Mouse (Mus musculus): ENCODE measurements at regions not wholly inside any gene's neighbourhood (a gene's known extent, or its start where the extent isn't known, plus 50 kb on each side); places are given as distances from the start of the nearest gene placed in this dataset.
A peak's percentile ranks its signal among the peaks of the same experiment; 100 is the strongest.

DNA sequence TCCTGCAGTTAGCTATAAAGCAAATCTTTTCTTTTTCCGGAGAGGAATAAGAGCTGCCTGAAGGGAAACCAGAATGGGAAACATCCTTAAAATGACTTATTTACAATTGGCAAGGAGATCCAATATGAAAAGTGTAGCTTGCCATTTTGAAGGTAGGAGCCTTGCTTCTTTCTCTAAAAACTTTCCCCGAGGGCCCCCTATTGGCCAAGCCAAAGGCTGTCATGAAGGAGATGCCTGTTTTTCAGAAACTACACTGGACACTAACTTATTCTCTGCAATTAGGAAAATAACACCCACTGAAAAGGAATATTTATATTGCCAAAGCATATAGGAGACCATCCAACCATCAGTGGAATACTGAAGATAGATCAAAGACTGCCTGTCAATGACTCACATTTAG is 312.8 kb upstream of the Thrb start:
- no peak for DNase-seq (ENCODE audit: low spot score in 2 of 2)

DNA sequence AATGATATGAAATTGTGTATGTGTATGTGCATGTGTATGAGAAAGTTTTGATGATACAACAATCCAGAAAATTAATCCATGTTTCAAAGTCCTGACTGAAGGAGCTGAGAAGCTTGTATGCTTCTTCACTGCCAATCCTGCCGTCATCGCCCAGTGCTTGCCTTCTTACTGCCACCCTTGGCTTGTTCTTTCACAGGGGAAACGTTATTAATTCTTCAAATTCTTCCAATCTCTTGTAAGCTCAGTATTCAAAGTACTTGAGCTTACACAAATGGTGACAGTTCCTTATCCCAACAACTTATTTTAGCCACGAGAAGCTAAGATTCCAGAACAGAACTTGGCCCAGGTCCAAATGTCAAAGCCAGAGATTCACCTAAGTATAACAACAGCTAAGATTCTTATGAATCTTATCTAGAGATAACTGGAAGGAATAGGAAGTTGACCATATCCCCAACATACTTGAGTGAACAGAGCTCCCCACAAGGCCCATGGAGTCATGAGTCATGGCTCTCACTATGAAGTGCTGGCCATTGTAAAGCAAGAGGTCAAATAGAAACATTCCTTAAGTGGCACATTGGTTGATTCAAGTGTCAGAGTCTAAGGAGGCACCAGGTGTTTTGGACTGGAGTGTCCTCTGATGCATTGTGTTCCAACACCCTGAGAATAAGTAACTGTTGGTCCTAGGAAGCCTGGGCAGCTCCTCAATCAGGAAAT is 307.6 kb upstream of the Thrb start:
- DNase-seq (ENCODE audit: low spot score in 2 of 2) = no peak

DNA sequence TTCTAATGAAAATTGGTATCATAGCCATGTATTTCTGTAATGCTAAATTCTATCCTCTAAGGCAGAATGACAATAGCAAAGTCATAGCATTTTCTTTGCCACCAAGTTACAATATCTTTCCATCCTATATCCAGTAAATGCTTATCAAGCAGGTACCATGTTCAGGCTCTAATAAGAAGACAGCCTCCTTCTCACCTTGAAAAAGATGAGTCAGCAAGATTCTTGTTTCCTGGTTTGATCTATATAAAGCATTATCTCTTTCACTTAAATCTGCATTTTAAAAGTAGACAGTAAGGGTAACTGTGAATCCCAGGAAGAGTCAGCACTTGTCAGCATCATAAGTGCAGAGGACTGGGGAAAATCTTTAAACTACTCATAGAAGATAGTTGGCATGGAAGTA is 298.2 kb upstream of the Thrb start:
- DNase-seq (ENCODE audit: low spot score in 2 of 2) = no peak

DNA sequence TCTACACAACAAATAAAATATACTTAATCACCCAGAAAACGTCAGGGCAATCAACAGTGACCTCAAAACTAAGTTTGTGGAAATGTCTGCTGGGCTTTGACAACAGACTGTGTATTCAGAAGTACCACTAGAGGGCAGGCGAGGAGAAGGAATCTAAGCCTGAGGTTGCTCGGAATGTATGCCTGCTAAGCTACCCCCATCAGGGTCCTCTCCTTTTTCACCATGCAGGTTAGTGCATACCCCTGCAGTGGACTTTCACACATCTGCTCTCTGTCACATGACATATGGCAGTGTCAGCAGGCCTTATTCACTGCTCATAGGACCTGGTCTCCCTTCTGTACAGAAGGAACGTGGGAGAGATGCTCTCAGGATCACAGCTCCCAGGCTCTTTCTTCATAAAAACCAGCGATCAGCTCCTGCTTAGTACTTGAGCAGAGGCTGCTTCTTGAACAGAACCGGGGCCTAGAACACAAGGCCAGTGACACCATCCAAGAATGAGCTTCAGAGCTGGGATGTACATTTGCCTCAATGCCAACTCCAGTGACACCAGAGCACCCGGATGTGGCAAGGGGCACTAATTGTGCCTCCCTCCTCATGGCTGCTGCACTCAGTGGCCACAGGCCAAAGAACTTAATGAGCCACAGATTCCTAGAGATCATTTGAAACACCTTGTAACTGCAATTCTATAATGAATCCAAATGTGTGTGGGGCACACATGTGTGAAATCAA is 257.1 kb upstream of the Thrb start:
- DNase-seq (ENCODE audit: low spot score in 2 of 2) = peak; percentile 15 to 27

DNA sequence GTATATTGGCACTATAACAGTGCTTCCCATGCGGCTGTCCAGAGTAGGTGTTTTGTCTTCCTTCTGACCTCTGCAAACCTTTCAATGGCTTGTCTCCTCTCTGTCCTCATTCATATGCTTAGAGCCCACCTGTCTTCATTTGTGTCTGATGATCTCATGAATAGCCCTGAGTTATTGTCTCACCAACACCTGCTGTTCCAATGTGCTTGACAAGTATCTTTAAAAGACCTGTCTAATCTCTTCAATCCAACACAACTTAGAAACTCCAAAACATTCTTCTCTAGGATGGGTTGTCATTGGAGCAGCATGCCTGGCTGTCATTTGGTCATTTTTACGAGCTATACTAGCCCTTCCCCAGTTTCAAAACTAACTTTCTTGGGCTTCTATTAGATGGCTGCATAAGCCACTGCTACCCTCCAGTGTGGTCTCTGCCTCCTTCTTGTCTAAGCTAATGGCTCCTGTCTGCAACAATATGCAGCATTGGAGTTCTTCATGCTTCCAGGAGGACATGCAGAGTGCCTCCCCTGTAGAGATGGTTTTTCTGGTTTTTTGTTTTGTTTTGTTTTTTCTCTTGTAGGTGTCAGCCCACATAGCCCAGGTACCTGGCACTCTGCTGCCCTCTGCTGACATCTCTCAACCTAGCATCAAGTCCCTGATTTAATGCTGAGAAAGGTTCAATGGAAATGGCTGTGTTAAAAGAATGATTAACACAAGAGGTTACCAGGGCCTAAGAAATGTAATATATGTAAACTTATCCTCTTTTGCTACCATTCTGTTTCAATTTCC is 254.3 kb upstream of the Thrb start:
- DNase-seq (ENCODE audit: low spot score in 2 of 2) = peak; percentile 20 to 21

DNA sequence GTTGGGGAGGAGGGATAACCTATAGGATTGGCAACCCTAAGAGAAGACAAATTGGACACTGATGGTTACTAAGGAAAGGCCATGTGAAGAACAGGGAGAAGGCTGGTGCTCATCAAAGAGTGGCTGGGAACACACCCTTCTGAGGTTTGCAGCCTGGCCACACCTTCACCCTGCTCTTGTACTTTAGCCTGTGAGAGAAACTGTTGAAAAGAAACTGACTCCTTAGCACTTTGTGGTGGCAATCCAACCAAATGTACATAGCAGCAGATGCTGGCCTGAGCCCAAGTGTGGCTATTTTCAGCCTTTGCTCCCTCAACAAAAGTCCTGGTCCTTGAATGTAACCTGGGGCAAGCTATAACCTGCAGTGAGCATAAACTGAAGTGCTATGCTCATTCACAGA is 253.2 kb upstream of the Thrb start:
- no peak for DNase-seq (ENCODE audit: low spot score in 2 of 2)

DNA sequence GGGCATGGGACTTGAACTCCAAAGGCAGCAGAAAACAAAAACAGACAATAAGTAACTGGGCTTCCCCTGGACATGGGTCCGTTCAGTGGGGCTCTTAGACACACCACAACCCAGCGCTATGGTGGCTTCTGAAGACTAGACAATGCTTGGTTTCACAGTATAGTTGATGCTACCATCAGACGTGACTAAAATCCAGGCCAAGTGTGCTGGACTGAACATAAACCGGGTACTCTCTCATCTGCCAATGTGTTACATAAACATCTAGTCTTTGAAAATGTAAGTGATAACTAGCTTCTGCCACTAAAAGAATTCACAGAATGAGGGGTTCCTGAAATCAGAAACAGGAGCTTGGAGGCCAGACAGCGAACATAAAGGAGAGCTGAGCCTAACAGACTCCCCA is 251.7 kb upstream of the Thrb start:
- no peak for DNase-seq (ENCODE audit: low spot score in 2 of 2)

DNA sequence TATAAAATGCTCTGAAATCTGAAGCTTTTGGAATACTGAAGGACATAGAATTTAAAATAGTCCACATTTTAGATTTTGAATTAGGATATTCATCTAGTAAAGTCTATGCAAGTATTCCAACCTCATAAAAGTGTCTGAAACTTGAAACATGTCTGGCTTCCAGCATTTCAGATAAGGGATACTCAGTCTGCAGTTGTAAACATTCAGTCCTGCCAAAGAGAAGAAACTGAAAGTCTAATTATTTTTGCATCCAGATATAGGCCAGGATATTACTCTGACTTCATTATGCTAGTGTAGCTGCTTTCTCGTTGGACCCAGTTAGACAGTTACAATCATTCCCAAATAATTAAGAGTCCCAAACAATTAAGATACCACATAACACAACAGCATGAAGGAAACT is 251.2 kb upstream of the Thrb start:
- no peak for DNase-seq (ENCODE audit: low spot score in 2 of 2)

DNA sequence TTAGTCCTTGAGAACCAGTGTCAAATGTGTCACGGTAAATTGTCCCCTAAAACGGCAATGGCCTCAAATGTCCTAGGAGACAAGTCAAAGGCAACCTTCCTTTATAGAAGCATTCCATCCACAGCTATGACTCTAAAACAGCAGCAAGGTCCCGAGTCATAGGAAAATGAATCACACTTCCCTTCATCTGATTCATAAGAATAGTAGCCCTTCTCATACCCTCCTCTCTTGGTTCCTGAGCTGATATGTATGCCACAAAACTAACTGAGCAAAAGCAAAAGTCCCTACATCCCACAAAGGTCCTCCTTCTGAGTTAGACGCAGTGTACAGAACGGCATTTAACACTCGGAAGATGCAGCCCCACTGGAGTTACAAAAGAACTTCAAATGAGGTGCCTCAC is 250.6 kb upstream of the Thrb start:
- DNase-seq (ENCODE audit: low spot score in 2 of 2) = no peak

DNA sequence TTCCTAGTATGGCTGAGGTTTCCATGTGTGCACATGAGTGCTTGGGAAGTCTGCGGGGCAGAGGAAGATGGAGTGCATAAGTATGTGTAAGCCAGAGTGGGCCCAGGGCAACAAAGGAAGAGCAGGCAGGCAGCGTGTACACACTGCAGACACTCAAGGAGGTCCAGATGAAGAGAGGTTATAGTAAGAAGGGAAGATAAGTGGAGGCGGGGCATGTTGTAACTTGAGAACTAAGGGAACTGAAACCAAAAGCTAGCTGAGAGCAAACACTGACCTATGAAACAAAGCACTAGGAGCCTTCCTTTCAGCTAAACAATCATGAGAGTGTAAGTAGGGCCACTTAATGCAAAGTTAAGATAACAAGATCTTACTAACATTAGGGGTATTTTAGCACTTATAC is 249.3 kb upstream of the Thrb start:
- peak; percentile 53 to 67 for DNase-seq (ENCODE audit: low spot score in 2 of 2)

DNA sequence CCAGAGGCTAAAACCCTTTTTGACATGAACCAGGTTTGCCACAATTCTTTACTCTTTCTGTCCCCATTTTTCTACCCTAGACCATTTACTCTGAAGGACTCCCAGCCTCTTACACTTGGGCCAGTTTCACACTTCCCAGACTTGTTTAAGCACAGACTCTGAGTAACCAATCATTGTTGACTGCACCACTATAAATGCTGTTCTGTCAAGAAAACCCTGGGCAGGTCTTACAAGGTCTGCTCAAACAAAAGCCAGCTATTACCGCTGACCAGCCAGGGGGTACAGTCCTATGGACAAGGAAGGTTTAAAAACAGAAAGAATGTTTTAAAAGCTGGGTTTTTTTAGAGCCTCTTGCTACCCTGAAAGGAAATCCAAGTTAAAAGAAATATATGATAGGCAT is 248.8 kb upstream of the Thrb start:
- DNase-seq (ENCODE audit: low spot score in 2 of 2) = no peak

DNA sequence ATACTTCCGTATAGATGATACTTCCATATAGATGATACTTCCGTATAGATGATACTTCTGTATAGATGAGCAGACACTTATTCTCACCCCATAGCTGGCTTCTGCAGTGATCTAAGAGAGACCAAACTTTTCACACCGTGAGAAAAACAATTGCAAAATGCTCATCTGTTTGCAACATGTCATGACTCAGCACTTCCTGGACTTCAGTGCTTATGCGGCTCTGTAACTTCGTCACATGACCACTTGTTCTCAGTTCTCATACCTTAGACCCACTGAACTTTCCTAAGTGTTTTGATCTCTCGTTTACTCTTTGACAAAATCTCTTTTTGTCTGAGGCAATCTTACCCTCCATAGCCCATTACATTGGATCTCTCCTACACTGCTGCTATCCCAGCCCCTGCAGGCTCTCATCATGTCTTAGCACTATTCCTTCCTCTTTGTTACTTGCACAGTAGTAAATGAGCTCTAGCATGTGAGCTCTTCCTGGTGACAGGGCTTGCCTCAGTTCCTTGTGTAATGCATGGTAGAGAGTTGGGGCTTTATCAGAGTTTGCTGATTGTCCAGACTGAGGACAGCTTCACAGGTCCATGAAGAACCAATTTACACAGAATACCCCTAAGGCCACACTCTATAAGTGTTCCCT is 245.7 kb upstream of the Thrb start:
- DNase-seq (ENCODE audit: low spot score in 2 of 2) = peak in 1 of 2 experiments; percentile 9

DNA sequence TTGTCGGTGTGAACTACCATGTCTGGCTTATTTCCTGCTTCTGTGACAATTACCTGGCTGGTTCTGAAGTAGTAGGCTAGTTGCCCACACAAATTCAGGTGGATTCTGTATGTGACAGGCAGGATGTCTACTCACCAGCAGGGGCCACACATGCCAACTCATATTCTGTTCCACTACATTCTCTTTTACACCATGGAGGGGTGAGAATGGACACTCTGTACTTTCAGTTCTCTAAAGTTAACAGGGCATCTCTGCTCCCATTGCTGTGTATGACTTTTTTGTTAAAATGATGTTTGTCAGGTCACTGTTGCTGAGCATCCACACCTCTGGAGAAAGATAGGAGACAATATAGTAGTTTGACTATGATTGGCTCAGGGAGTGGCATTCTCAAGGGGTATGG is 232.3 kb upstream of the Thrb start:
- no peak for DNase-seq (ENCODE audit: low spot score in 2 of 2)

DNA sequence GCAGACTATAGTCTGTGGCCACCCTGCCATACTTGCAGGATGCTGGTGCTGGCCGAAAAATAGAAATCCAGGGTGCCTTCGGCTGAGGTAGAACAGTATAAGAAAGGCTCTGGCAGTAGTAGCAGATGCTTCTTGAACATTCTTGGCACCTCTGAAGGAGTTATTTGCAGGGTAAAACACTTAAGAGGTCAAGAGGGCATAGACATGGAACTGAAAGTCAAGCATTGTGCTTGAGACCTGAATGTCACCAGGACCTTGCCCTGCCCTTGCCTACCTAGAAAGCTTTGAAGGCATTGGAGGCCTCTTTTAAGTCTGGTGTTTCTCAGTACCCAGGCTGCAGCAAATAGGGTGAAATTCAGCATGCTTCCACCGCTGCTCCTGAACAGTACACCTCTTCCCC is 230.9 kb upstream of the Thrb start:
- no peak for DNase-seq (ENCODE audit: low spot score in 2 of 2)

DNA sequence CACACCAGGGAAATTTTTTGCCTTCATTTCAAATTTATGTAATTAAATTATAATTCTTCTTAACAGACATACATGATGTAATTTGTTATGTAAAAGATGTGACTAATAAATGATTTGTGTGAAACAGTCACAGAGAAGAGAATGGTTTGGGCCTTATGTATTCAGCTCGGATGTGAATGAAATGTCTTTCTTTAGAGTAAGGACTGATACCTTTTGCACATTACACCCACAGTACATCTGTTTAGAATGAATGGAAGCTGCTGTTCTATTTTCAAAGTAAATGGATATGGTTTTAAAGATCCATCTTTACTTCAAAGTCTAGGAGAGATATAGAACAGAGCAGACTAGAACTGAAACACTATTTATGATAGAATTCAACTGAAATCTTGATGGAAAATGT is 226.7 kb upstream of the Thrb start:
- DNase-seq (ENCODE audit: low spot score in 2 of 2) = no peak

DNA sequence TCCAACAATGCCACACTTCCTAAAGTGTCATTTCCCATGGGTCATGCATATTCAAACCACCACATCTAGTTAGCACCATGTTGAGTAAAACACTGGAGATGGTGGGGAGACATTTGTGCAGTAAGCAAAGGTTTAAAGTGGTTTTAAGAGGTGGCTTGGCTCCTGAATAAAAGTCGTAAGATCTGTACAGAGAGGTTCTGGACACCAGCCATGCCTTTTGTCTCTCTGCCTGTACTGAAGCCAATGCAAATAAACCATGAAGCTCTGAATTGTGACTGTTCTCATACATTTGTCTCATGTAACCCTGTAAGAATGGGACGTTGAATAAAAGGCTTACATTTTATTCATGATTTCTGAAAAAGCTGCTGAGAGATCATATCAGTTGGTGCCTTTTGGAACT is 202.1 kb upstream of the Thrb start:
- no peak for DNase-seq (ENCODE audit: low spot score in 2 of 2)

DNA sequence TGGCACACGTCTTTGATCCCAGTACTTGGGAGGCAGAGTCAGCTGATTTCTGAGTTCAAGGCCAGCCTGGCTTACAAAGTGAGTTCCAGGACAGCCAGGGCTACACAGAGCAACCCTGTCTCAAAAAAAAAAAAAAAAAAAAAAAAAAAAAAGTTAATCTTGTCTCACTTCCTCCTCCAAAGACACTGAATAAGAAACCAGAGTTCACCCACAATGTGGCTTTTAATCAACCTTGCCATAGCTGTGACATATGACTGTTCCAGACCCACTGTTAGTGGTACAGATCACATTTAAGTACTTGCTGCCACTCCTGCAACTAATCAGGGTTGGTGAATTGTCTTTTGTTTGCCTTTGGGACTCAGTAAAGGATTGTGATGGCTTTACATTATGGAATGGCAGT is 181.1 kb upstream of the Thrb start:
- no peak for DNase-seq (ENCODE audit: low spot score in 2 of 2)

DNA sequence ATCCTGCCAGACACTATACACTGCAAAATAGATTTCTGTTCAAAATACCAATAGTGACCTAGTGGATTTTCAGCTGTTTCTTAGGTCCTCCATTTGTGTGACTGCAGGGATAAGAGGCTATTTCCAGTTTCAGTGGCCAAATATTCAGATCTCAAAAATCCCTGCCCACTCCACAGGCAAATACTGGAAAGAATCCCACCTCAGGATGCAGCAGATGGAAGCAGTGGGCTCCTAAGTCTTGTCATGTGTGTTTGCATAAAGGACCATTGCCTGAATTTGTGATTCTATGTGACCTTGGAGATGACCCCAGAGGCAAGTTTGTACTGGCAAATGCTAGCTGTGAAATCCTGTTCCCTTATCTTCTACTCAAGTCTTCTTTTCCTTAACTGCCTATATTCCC is 175.2 kb upstream of the Thrb start:
- no peak for DNase-seq (ENCODE audit: low spot score in 2 of 2)

DNA sequence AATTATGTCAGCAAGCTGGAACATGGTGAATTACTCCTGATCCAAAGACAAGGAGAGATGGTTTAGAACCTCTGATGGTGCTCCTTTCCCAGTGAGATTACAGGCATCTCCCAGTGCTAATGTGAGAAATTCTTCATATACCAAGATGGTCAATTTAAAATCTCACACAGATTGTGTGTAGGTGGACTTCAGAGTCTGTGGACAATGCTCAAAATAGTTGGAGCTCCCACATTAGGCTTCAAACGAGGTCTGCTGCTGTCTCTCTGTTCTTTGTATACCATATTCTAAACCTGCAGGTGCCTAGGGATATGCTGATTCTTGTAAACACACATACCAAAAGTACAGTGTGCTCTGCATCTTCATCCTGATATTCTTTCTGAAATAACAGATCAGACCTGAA is 146.3 kb upstream of the Thrb start:
- no peak for DNase-seq (ENCODE audit: low spot score in 2 of 2)

DNA sequence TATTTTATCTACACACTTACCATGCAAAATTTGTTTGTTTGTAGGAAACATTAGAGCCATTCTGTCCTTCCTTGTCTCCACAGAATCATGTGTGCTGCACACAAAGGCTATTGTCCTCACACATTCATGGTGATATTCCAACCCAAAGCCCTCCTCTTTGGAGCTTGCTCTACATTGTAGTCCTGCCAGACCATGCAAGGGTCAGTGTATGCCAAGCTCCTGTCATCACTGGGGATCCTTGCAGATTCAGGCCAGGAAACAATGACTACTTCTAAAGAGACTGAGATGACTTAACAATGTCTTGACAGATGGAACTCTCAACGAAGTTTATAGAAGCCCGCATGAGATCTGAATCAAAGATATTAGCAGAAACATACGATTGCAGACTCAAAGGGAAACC is 137.4 kb upstream of the Thrb start:
- no peak for DNase-seq (ENCODE audit: low spot score in 2 of 2)

DNA sequence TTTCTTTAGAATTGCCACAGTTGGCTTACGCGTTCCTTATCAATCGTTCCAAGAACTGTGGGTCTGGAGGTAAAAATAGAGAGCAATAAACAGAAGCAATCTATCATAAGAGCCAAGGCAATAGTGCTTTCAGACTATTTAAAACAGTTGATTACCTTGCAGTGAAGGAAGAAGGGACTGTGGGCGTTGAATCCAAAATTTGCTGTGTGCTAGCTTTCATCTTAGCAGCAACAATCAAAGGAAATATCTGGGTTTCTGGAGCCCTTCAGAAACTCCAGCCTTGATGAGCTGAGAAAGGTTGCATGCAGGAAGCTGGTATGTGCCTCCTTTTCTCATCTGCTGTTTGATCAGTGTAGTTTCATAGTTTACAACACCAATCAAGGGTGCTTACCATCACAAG is 136.1 kb upstream of the Thrb start:
- DNase-seq (ENCODE audit: low spot score in 2 of 2) = no peak

DNA sequence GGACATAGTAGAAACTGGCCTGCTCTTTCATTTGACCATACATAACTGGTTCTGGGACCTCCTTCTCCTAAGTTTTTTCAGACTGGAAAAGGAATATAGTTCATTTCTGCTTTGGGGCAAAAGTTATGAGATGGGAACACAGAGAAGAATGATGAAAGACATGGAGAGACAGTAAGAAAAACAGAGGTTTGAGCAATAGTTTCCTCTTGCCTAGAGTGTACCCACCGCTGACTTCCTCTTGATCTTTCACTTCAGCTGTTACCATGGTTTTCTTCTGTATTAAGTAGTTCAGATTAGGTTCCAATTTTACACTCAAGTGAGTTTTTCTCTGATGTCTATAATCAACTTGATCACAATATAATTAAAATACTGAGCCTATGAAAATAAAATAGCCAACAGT is 120.7 kb upstream of the Thrb start:
- no peak for DNase-seq (ENCODE audit: low spot score in 2 of 2)
